Mouse (Mus musculus): ENCODE measurements around the gene Tspo.

Gene Tspo

GRCm38 (mm10) chr15:83563327-83563856 is at the start of gene Tspo, which contains the start of gene Mcat:
Gene Tspo, plus strand, starts transcription at chr15:83563592.
Gene Mcat, minus strand, starts transcription at chr15:83563787.
- DNase-seq (ENCODE audit: low read depth): peak; percentile 40

- DNase-seq (ENCODE audit: low read depth): no peak
Measured at GRCm38 (mm10) chr15:83515018-83515417, 48.4 kb upstream of the Tspo start.

GRCm38 (mm10) chr15:83518215-83519048 is 45.0 kb upstream of the Tspo start:
- DNase-seq (ENCODE audit: low read depth): peak; percentile 74

GRCm38 (mm10) chr15:83520861-83521382 is 42.5 kb upstream of the Tspo start:
- no peak for DNase-seq (ENCODE audit: low read depth)

- no peak for DNase-seq (ENCODE audit: low read depth)
Measured at GRCm38 (mm10) chr15:83523196-83523595, 40.2 kb upstream of the Tspo start.

GRCm38 (mm10) chr15:83523638-83524332 is 39.6 kb upstream of the Tspo start:
- no peak for DNase-seq (ENCODE audit: low read depth)

GRCm38 (mm10) chr15:83524333-83524729 is 39.1 kb upstream of the Tspo start:
- DNase-seq (ENCODE audit: low read depth): no peak

GRCm38 (mm10) chr15:83526424-83527091 is 36.8 kb upstream of the Tspo start, which contains the start of gene Bik:
Gene Bik, plus strand, starts transcription at chr15:83526862.
- no peak for DNase-seq (ENCODE audit: low read depth)

- DNase-seq (ENCODE audit: low read depth): no peak
Measured at GRCm38 (mm10) chr15:83527092-83527437, 36.3 kb upstream of the Tspo start.

GRCm38 (mm10) chr15:83527747-83528146 is 35.6 kb upstream of the Tspo start:
- no peak for DNase-seq (ENCODE audit: low read depth)

- DNase-seq (ENCODE audit: low read depth): no peak
Measured at GRCm38 (mm10) chr15:83528892-83529291, 34.5 kb upstream of the Tspo start.

- DNase-seq (ENCODE audit: low read depth): no peak
Measured at GRCm38 (mm10) chr15:83529765-83530164, 33.6 kb upstream of the Tspo start.

GRCm38 (mm10) chr15:83530233-83530632 is 33.2 kb upstream of the Tspo start:
- DNase-seq (ENCODE audit: low read depth): no peak

- no peak for DNase-seq (ENCODE audit: low read depth)
Measured at GRCm38 (mm10) chr15:83530688-83531087, 32.7 kb upstream of the Tspo start.

GRCm38 (mm10) chr15:83531961-83532469 is 31.4 kb upstream of the Tspo start:
- DNase-seq (ENCODE audit: low read depth): no peak

- DNase-seq (ENCODE audit: low read depth): no peak
Measured at GRCm38 (mm10) chr15:83532606-83533005, 30.8 kb upstream of the Tspo start.

- no peak for DNase-seq (ENCODE audit: low read depth)
Measured at GRCm38 (mm10) chr15:83534960-83535889, 28.2 kb upstream of the Tspo start.

- no peak for DNase-seq (ENCODE audit: low read depth)
Measured at GRCm38 (mm10) chr15:83535890-83536231, 27.5 kb upstream of the Tspo start.

- DNase-seq (ENCODE audit: low read depth): no peak
Measured at GRCm38 (mm10) chr15:83538855-83539254, 24.5 kb upstream of the Tspo start.

GRCm38 (mm10) chr15:83539905-83540304 is 23.5 kb upstream of the Tspo start:
- no peak for DNase-seq (ENCODE audit: low read depth)
